Mouse (Mus musculus): ENCODE results near the gene 6430571L13Rik. TPM values are rescaled to one million over a fixed set of nuclear protein-coding genes. Genes with fewer than 3 reads are reported as not detected.

The 6430571L13Rik gene
- polyA plus RNA-seq, 1 experiment from 2014 or later: 1.2 TPM

DNA sequence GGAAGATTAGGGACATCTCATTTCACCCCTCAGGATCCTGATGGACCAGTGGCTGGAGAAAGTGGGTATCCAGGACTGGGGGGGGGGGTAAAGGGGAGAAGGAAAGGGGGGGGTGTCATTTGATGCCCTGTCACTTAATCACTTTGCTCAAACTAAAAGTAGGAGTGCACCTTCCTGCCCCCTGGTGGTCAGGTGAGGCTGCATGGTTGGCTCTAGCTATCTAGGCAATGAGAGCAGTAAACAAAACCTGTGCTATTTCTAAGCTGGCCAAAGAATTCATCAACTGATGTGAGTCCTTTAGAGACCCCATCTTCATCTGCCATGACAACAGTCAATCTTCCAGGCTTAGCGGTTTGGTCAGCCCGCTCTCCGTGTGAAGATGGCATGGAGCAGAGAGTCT, 46.3 kb downstream of the 6430571L13Rik start:
- in situ Hi-C loops (cut with MboI; ENCODE audit: low pct_unique_long_range_greater_than_20kb): no loop called here
- ATAC-seq (no peak), DNase-seq (ENCODE audit: low read depth, low spot score) (no peak)
- TF ChIP-seq CTCF (IDR thresholded peaks at IDR 0.05): no peak
- ChIA-PET CTCF (no interaction called here), POLR2A (no interaction called here)
- peaks cover 21% of the 10 kb centered on the region for H3K27me3 ChIP-seq

DNA sequence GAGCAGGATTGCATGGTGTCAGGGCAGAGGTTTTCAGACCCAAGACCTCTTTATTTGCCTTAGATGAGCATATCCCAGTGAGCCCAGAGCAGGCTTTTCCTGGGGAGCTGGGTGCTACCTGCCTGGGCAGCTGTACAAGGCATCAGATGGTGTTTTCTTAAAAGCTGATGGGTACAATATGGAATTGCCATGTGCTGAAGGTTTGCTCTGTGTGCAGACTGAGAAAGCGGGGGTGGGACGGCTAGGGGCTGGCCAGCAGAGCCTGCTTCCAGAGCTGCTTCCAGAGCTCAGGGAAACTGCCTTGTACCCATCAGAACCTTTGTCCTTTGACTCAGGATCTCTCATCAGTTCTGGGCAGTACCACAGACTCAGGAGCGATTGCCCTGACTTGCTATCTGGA, 47.3 kb downstream of the 6430571L13Rik start:
- ATAC-seq (no peak), DNase-seq (ENCODE audit: low read depth, low spot score) (no peak)
- ChIA-PET CTCF (no interaction called here), POLR2A (no interaction called here)
- in situ Hi-C loops (cut with MboI; ENCODE audit: low pct_unique_long_range_greater_than_20kb): no loop called here
- TF ChIP-seq CTCF (IDR thresholded peaks at IDR 0.05): no peak
- H3K27me3 ChIP-seq: peaks cover 18% of the 10 kb centered on the region

GRCm38 (mm10) chr9:107388263-107388662, 47.9 kb downstream of the 6430571L13Rik start:
- ChIA-PET CTCF (no interaction called here), POLR2A (no interaction called here)
- DNase-seq (ENCODE audit: low read depth, low spot score): no peak
- in situ Hi-C loops (cut with MboI; ENCODE audit: low pct_unique_long_range_greater_than_20kb): no loop called here
- no peak for ATAC-seq
- TF ChIP-seq CTCF (IDR thresholded peaks at IDR 0.05): no peak
- peaks cover 18% of the 10 kb centered on the region for H3K27me3 ChIP-seq

DNA sequence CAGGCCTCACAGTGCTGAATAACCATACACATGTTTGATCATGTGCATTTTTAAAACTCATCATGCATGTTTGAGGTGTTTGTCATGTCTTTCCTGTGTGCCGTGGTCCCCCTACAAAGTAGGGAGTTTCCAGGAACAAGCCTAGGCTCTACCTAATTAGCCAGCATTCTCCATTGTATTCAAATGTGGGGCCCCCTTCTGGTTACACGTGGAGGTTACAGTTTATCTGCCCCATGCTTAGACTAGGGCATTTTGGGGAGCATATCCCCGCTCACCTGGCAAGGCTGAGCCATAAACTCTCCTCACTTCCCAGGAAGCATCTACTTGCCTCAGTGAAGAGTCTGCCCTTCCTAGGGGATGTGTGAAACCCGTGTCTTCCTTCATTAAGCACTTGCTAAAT, 56.0 kb downstream of the 6430571L13Rik start:
- ChIA-PET POLR2A (no interaction called here), CTCF (no interaction called here)
- no peak for TF ChIP-seq CTCF (IDR thresholded peaks at IDR 0.05)
- peaks cover 43% of the 10 kb centered on the region for H3K27me3 ChIP-seq
- ATAC-seq (no peak), DNase-seq (ENCODE audit: low read depth, low spot score) (no peak)
- in situ Hi-C loops (cut with MboI; ENCODE audit: low pct_unique_long_range_greater_than_20kb): no loop called here

DNA sequence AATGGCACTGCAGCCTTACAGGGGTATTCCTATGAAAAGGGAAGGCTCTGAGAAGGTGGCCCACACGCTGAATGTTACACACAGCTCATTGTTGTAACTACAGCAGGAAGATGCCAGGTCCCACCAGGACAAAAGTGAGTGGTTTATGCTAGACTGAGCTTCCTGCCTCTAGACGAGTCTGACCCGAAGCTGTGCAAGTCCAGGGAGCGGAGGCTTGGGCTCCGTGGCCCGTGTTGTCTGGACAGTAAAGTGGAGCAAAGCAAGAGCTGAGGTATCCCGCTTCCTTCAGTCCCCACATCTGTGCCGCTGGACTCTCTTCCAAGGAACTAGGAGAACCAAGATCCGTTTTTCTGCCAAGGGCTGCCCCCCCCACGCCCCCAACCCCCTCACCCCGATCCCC, 58.6 kb downstream of the 6430571L13Rik start:
- in situ Hi-C loops (cut with MboI; ENCODE audit: low pct_unique_long_range_greater_than_20kb): no loop called here
- POLR2A ChIA-PET: no interaction called here
- H3K27me3 ChIP-seq: peaks cover 49% of the 10 kb centered on the region
- TF ChIP-seq CTCF (IDR thresholded peaks at IDR 0.05): no peak
- ATAC-seq (no peak), DNase-seq (ENCODE audit: low read depth, low spot score) (no peak)
- CTCF ChIA-PET: no interaction called here

GRCm38 (mm10) chr9:107399491-107399971, 59.1 kb downstream of the 6430571L13Rik start, which contains the start of gene Cacna2d2:
Gene Cacna2d2 (plus strand): TSS chr9:107399612.
- DNase-seq (ENCODE audit: low read depth, low spot score) (no peak), ATAC-seq (no peak)
- no peak for TF ChIP-seq CTCF (IDR thresholded peaks at IDR 0.05)
- in situ Hi-C loops (cut with MboI; ENCODE audit: low pct_unique_long_range_greater_than_20kb): no loop called here
- CTCF ChIA-PET: no interaction called here
- H3K27me3 ChIP-seq: peaks cover 49% of the 10 kb centered on the region
- POLR2A ChIA-PET: no interaction called here

DNA sequence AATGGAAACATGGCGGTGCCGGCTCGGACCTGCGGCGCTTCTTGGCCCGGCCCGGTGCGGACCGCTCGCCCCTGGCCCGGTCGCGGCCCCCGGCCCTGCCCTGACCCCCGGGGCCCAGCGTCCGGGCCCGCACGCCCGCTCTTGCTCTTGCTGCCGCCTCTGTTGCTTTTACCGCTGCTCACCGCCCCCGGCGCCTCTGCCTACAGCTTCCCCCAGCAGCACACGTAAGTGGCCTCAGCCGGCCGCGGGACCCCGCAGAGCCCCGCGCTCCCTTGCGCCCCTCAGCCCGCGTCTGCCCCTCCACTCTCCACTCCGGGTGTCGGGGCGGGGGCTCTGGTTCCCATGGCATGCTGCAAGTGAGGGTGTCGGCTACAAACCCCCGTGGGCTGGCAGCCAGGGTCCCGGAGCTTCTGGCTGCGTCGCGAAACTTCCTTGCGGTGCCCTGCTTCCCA, 59.7 kb downstream of the 6430571L13Rik start:
- POLR2A ChIA-PET: no interaction called here
- peaks cover 44% of the 10 kb centered on the region for H3K27me3 ChIP-seq
- TF ChIP-seq CTCF (IDR thresholded peaks at IDR 0.05): no peak
- CTCF ChIA-PET: no interaction called here
- in situ Hi-C loops (cut with MboI; ENCODE audit: low pct_unique_long_range_greater_than_20kb): no loop called here
- ATAC-seq (no peak), DNase-seq (ENCODE audit: low read depth, low spot score) (no peak)

GRCm38 (mm10) chr9:107400666-107401285, 60.4 kb downstream of the 6430571L13Rik start:
- no peak for TF ChIP-seq CTCF (IDR thresholded peaks at IDR 0.05)
- in situ Hi-C loops (cut with MboI; ENCODE audit: low pct_unique_long_range_greater_than_20kb): no loop called here
- no peak for ATAC-seq
- peaks cover 42% of the 10 kb centered on the region for H3K27me3 ChIP-seq
- POLR2A ChIA-PET: no interaction called here
- CTCF ChIA-PET: no interaction called here
- DNase-seq (ENCODE audit: low read depth, low spot score): no peak

Other genes starting within 250 kb of the 6430571L13Rik start
- 0.19 TPM for gene Dock3, start 108.7 kb upstream of the 6430571L13Rik start, polyA plus RNA-seq (2021)
- 14.5 TPM for gene Mapkapk3, start 50.7 kb upstream of the 6430571L13Rik start, polyA plus RNA-seq (2021)
- 119 TPM for gene Cish, start 44.6 kb upstream of the 6430571L13Rik start, polyA plus RNA-seq (2021)
- gene Hemk1, start 2.3 kb upstream of the 6430571L13Rik start, polyA plus RNA-seq (2021): 19.2 TPM
- gene Cacna2d2, start 59.0 kb downstream of the 6430571L13Rik start, polyA plus RNA-seq (2021): 0.01 TPM
- 41.1 TPM for gene Tmem115, start 193.3 kb downstream of the 6430571L13Rik start, polyA plus RNA-seq (2021)
- 26.2 TPM for gene Cyb561d2, start 201.6 kb downstream of the 6430571L13Rik start, polyA plus RNA-seq (2021)
- gene Nprl2, start 201.6 kb downstream of the 6430571L13Rik start, polyA plus RNA-seq (2021): 32.0 TPM
- 7.3 TPM for gene Zmynd10, start 206.7 kb downstream of the 6430571L13Rik start, polyA plus RNA-seq (2021)
- gene Rassf1, start 211.0 kb downstream of the 6430571L13Rik start, polyA plus RNA-seq (2021): 51.8 TPM
- 30.1 TPM for gene Tusc2, start 222.7 kb downstream of the 6430571L13Rik start, polyA plus RNA-seq (2021)
- 34.4 TPM for gene Hyal2, start 227.3 kb downstream of the 6430571L13Rik start, polyA plus RNA-seq (2021)
- 1.2 TPM for gene Hyal1, start 236.3 kb downstream of the 6430571L13Rik start, polyA plus RNA-seq (2021)
- gene Naa80, start 238.3 kb downstream of the 6430571L13Rik start, polyA plus RNA-seq (2021): 11.3 TPM
- 1.1 TPM for gene Hyal3, start 240.2 kb downstream of the 6430571L13Rik start, polyA plus RNA-seq (2021)
- gene Ifrd2, start 247.0 kb downstream of the 6430571L13Rik start, polyA plus RNA-seq (2021): 19.1 TPM

All from Patski (cell line).